Mouse (Mus musculus): ENCODE measurements around the gene Ccdc113. TPM values are rescaled to one million over a fixed set of nuclear protein-coding genes. Genes with fewer than 3 reads are reported as not detected.

Gene Ccdc113
- polyA plus RNA-seq, 1 experiment from 2014 or later = 1.9 TPM

DNA sequence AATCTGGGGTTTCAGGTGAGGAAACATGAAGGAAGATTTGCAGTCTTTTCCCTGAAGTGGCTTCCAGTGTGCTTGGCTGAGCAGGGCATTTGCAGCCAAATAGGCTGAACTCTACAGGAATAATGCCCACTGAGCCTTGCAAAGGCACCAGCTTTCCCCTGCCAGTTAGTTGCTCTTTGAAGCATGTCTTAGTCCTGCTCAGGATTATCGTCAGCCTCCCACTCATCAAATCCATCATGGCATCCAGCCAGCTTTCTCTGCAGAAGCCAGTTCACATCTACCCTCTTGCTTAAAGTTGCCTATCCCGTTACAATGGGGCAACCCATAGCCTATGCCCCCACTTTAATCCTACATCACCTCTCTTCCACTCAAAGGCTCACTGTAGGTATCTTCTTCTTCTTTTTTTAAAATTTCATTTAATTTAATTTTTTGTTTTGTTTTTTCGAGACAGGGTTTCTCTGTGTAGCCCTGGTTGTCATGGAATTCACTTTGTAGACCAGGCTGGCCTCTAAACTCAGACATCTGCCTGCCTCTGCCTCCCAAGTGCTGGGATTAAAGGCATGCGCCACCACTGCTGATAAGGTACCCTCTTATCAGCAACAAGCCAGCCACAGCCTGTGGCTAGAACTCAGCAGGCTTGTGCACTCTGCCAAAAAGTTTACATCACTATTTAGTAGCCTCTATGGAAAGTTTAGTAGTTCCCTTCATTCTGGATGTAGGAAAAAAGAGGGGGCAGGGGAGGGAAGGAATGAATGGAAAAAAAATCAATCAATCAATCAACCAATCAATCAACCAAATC lies 34.4 kb upstream of the Ccdc113 start:
- ATAC-seq (no peak), DNase-seq (ENCODE audit: low spot score) (peak; percentile 13)
- Histone ChIP-seq H3K4me1 (ENCODE audit: control insufficient read depth, insufficient read depth, low read length) (no peaks in the 10 kb centered on the region), H3K36me3 (ENCODE audit: control insufficient read depth, insufficient read depth, low read length) (no peaks in the 10 kb centered on the region), H3K9me3 (replicated peaks; ENCODE audit: control insufficient read depth, low read length) (no peaks in the 10 kb centered on the region), H3K9ac (ENCODE audit: low read length) (no peak overlapping the region), H3K27me3 (replicated peaks; ENCODE audit: control insufficient read depth, insufficient read depth, low read length) (no peaks in the 10 kb centered on the region), H3K4me2 (ENCODE audit: low read length) (no peak overlapping the region), H3K4me3 (ENCODE audit: low read depth, low read length) (no peak overlapping the region), H3K27ac (ENCODE audit: low read depth, low read length) (no peak overlapping the region)
- 61% methylated on average over 4 of the region's 4 CpGs for WGBS

DNA sequence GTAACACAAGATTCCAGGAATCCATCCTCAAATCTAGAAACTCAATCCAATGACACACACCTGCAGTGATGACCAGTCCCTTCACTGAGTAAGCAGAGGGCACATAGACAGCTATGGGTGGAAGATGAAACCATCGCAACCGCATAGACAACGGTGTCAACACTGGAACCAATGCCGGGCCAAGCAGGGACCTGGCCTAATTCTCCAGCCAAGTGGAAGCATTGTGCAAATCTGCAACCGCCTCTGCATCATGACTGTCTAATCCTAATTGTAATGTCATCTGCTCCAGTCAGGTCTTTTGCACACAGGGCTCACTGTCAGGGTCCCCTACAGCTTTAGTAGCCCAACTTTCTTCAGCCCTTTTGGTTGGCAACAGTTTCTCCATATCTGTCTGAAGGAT lies 33.4 kb upstream of the Ccdc113 start:
- DNase-seq (ENCODE audit: low spot score) (no peak), ATAC-seq (no peak)
- H3K4me3 ChIP-seq (ENCODE audit: low read depth, low read length) = no peak overlapping the region
- H3K4me2 ChIP-seq (ENCODE audit: low read length) = no peak overlapping the region
- H3K27me3 ChIP-seq (replicated peaks; ENCODE audit: control insufficient read depth, insufficient read depth, low read length) = no peaks in the 10 kb centered on the region
- no peaks in the 10 kb centered on the region for H3K36me3 ChIP-seq (ENCODE audit: control insufficient read depth, insufficient read depth, low read length)
- no peaks in the 10 kb centered on the region for H3K9me3 ChIP-seq (replicated peaks; ENCODE audit: control insufficient read depth, low read length)
- no peaks in the 10 kb centered on the region for H3K4me1 ChIP-seq (ENCODE audit: control insufficient read depth, insufficient read depth, low read length)
- H3K9ac ChIP-seq (ENCODE audit: low read length) = no peak overlapping the region
- H3K27ac ChIP-seq (ENCODE audit: low read depth, low read length) = no peak overlapping the region
- 94% methylated on average over 5 of the region's 5 CpGs for WGBS

DNA sequence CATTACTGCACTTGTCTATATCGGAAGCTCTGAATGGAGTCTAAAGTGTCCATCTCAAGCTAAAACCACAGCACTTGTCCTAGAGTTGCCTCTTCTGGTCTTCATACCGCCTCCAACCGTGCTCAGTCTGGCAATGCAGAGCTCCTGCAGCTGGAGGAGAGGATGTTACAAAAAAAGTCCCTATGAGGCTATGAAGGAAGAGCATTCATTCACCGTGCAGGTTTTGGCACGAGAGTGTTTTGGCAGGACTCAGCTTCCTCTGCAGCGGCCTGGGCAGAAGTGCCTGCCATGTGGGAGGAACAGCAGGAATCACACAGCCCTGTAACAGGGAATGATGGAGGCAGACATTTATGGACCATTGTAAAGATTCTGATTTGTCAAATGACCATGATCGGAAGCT lies 31.5 kb upstream of the Ccdc113 start:
- Histone ChIP-seq H3K27ac (ENCODE audit: low read depth, low read length) (no peak overlapping the region), H3K9ac (ENCODE audit: low read length) (no peak overlapping the region), H3K27me3 (replicated peaks; ENCODE audit: control insufficient read depth, insufficient read depth, low read length) (no peaks in the 10 kb centered on the region), H3K9me3 (replicated peaks; ENCODE audit: control insufficient read depth, low read length) (no peaks in the 10 kb centered on the region), H3K4me1 (ENCODE audit: control insufficient read depth, insufficient read depth, low read length) (no peaks in the 10 kb centered on the region), H3K4me3 (ENCODE audit: low read depth, low read length) (no peak overlapping the region), H3K36me3 (ENCODE audit: control insufficient read depth, insufficient read depth, low read length) (no peaks in the 10 kb centered on the region), H3K4me2 (ENCODE audit: low read length) (no peak overlapping the region)
- 87% methylated on average over 7 of the region's 7 CpGs for WGBS
- DNase-seq (ENCODE audit: low spot score) (no peak), ATAC-seq (no peak)

- Histone ChIP-seq H3K4me1 (ENCODE audit: control insufficient read depth, insufficient read depth, low read length) (no peaks in the 10 kb centered on the region), H3K9me3 (replicated peaks; ENCODE audit: control insufficient read depth, low read length) (no peaks in the 10 kb centered on the region), H3K36me3 (ENCODE audit: control insufficient read depth, insufficient read depth, low read length) (no peaks in the 10 kb centered on the region), H3K4me2 (ENCODE audit: low read length) (no peak overlapping the region), H3K4me3 (ENCODE audit: low read depth, low read length) (no peak overlapping the region), H3K9ac (ENCODE audit: low read length) (no peak overlapping the region), H3K27me3 (replicated peaks; ENCODE audit: control insufficient read depth, insufficient read depth, low read length) (no peaks in the 10 kb centered on the region), H3K27ac (ENCODE audit: low read depth, low read length) (no peak overlapping the region)
- no peak for ATAC-seq
- no peak for DNase-seq (ENCODE audit: low spot score)
- WGBS = 58% methylated on average over 5 of the region's 5 CpGs
Measured at GRCm38 (mm10) chr8:95504835-95505234, 29.1 kb upstream of the Ccdc113 start.

GRCm38 (mm10) chr8:95505606-95506005 lies 28.3 kb upstream of the Ccdc113 start:
- WGBS = 84% methylated on average over 3 of the region's 3 CpGs
- H3K27me3 ChIP-seq (replicated peaks; ENCODE audit: control insufficient read depth, insufficient read depth, low read length) = no peaks in the 10 kb centered on the region
- ATAC-seq = no peak

DNA sequence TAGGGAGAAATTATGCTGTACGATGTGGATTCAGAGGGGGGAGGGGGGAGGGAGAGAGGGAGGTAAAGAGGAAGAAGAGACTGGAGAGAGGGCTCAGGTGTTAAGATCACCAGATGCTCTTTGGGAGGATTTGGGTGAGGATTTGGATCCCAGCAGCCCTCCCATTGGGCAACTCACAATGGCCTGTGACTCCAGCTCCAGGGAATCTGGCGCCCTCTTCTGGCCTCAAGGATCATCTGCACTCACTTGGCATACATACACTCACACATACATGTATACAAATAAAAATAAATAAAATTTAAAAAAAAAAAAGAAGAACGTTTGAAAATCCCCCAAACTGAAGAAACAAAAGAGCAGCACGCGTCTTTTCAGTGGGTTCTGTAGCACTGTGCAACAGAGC lies 27.6 kb upstream of the Ccdc113 start:
- no peak overlapping the region for H3K4me2 ChIP-seq (ENCODE audit: low read length)
- no peaks in the 10 kb centered on the region for H3K36me3 ChIP-seq (ENCODE audit: control insufficient read depth, insufficient read depth, low read length)
- H3K27ac ChIP-seq (ENCODE audit: low read depth, low read length) = no peak overlapping the region
- DNase-seq (ENCODE audit: low spot score) = no peak
- ATAC-seq = no peak
- 72% methylated on average over 5 of the region's 5 CpGs for WGBS
- H3K4me1 ChIP-seq (ENCODE audit: control insufficient read depth, insufficient read depth, low read length) = no peaks in the 10 kb centered on the region
- no peaks in the 10 kb centered on the region for H3K9me3 ChIP-seq (replicated peaks; ENCODE audit: control insufficient read depth, low read length)
- no peak overlapping the region for H3K9ac ChIP-seq (ENCODE audit: low read length)
- H3K4me3 ChIP-seq (ENCODE audit: low read depth, low read length) = no peak overlapping the region
- no peaks in the 10 kb centered on the region for H3K27me3 ChIP-seq (replicated peaks; ENCODE audit: control insufficient read depth, insufficient read depth, low read length)

More at GRCm38 (mm10) chr8:95505606-95506005, 28.3 kb upstream of the Ccdc113 start:
- H3K4me1 ChIP-seq (ENCODE audit: control insufficient read depth, insufficient read depth, low read length) = no peaks in the 10 kb centered on the region
- H3K9ac ChIP-seq (ENCODE audit: low read length) = no peak overlapping the region
- no peak overlapping the region for H3K4me3 ChIP-seq (ENCODE audit: low read depth, low read length)
- DNase-seq (ENCODE audit: low spot score) = no peak
- no peak overlapping the region for H3K27ac ChIP-seq (ENCODE audit: low read depth, low read length)
- no peaks in the 10 kb centered on the region for H3K36me3 ChIP-seq (ENCODE audit: control insufficient read depth, insufficient read depth, low read length)
- H3K4me2 ChIP-seq (ENCODE audit: low read length) = no peak overlapping the region
- H3K9me3 ChIP-seq (replicated peaks; ENCODE audit: control insufficient read depth, low read length) = no peaks in the 10 kb centered on the region

DNA sequence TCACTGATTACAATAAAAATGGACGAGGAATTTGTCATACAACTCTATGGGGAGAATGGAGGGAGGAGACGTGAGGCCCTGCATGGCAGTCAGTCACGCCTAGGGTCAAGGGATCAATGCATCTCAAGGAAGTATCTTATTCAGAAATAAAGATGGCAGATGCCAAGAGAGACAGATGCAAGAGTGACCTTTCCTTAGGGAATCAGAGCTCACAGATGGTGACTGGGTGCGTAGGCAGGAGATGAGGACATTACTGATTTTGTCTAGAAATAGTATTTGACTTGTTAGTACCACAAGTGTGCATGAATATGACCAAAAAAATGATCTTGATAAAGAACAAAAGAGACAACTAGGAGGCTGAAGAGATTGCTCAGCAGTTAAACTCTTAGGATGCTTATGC lies 21.6 kb upstream of the Ccdc113 start:
- WGBS = 69% methylated on average over 4 of the region's 4 CpGs
- Histone ChIP-seq H3K27ac (ENCODE audit: low read depth, low read length) (no peak overlapping the region), H3K4me1 (ENCODE audit: control insufficient read depth, insufficient read depth, low read length) (no peaks in the 10 kb centered on the region), H3K36me3 (ENCODE audit: control insufficient read depth, insufficient read depth, low read length) (no peaks in the 10 kb centered on the region), H3K4me3 (ENCODE audit: low read depth, low read length) (no peak overlapping the region), H3K27me3 (replicated peaks; ENCODE audit: control insufficient read depth, insufficient read depth, low read length) (no peaks in the 10 kb centered on the region), H3K4me2 (ENCODE audit: low read length) (no peak overlapping the region), H3K9me3 (replicated peaks; ENCODE audit: control insufficient read depth, low read length) (no peaks in the 10 kb centered on the region), H3K9ac (ENCODE audit: low read length) (no peak overlapping the region)
- ATAC-seq (no peak), DNase-seq (ENCODE audit: low spot score) (no peak)

DNA sequence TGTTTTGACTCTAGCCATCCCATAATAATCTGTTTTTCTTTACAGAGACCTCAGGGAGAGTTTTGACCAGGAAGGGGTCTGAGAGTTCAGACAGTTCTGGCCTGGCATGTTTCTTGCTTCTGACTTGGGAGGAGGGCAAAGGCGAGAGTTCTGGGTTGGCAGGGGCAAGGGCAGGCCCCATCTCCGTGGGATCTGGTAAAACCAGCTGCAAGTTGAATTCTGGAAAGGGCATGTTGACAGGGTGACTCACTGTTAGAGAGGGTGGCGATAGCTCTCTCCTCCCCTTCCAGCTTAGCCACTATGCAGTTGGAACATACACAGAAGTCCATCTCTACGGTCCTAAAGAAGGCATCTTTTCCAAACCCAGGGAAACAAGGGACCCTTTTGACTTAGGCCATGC lies 20.7 kb upstream of the Ccdc113 start:
- Histone ChIP-seq H3K36me3 (ENCODE audit: control insufficient read depth, insufficient read depth, low read length) (no peaks in the 10 kb centered on the region), H3K9ac (ENCODE audit: low read length) (no peak overlapping the region), H3K4me1 (ENCODE audit: control insufficient read depth, insufficient read depth, low read length) (no peaks in the 10 kb centered on the region), H3K4me2 (ENCODE audit: low read length) (no peak overlapping the region), H3K9me3 (replicated peaks; ENCODE audit: control insufficient read depth, low read length) (no peaks in the 10 kb centered on the region), H3K4me3 (ENCODE audit: low read depth, low read length) (no peak overlapping the region), H3K27ac (ENCODE audit: low read depth, low read length) (no peak overlapping the region), H3K27me3 (replicated peaks; ENCODE audit: control insufficient read depth, insufficient read depth, low read length) (no peaks in the 10 kb centered on the region)
- no peak for DNase-seq (ENCODE audit: low spot score)
- ATAC-seq = no peak
- WGBS = 78% methylated on average over 4 of the region's 4 CpGs

- no peak for DNase-seq (ENCODE audit: low spot score)
- no peak overlapping the region for H3K9ac ChIP-seq (ENCODE audit: low read length)
- no peaks in the 10 kb centered on the region for H3K4me1 ChIP-seq (ENCODE audit: control insufficient read depth, insufficient read depth, low read length)
- H3K27ac ChIP-seq (ENCODE audit: low read depth, low read length) = no peak overlapping the region
- no peak for ATAC-seq
- no peaks in the 10 kb centered on the region for H3K9me3 ChIP-seq (replicated peaks; ENCODE audit: control insufficient read depth, low read length)
- no peak overlapping the region for H3K4me2 ChIP-seq (ENCODE audit: low read length)
- no peaks in the 10 kb centered on the region for H3K36me3 ChIP-seq (ENCODE audit: control insufficient read depth, insufficient read depth, low read length)
- 87% methylated on average over 6 of the region's 6 CpGs for WGBS
- no peaks in the 10 kb centered on the region for H3K27me3 ChIP-seq (replicated peaks; ENCODE audit: control insufficient read depth, insufficient read depth, low read length)
- no peak overlapping the region for H3K4me3 ChIP-seq (ENCODE audit: low read depth, low read length)
Measured at GRCm38 (mm10) chr8:95516928-95517327, 17.0 kb upstream of the Ccdc113 start.
